Mouse (Mus musculus) E14TG2a.4 (cell line): ENCODE measurements at regions not wholly inside any gene's neighbourhood (a gene's known extent, or its start where the extent isn't known, plus 50 kb on each side); places are given as distances from the start of the nearest gene placed in this dataset.

Source experiments
- H3K27me3 ChIP-seq: 2 replicates; pipeline ENCODE4 v1.6.1; 2014; ENCODE audit warnings: low read length, control low read depth; ENCODE audit not compliant: insufficient read depth
- H3K36me3 ChIP-seq: 2 replicates; pipeline ENCODE4 v1.6.1; 2014; ENCODE audit warnings: low read length, control low read depth; ENCODE audit not compliant: insufficient read depth
- H3K4me1 ChIP-seq: replicated peaks from 2 replicates; pipeline ENCODE4 v1.6.1; 2014; ENCODE audit warnings: low read depth, low read length, control low read depth
- H3K4me3 ChIP-seq: replicated peaks from 2 replicates; pipeline ENCODE4 v1.5.1; 2014; ENCODE audit warnings: mild to moderate bottlenecking, low read length
- H3K9me3 ChIP-seq: 2 replicates; pipeline ENCODE4 v1.6.1; 2014; ENCODE audit warnings: low read length, control low read depth
- CTCF ChIP-seq: conservative IDR thresholded peaks from 2 replicates; pipeline ENCODE4 v1.5.1; 2014; ENCODE audit warnings: low read length
- NANOG ChIP-seq: IDR thresholded peaks from 2 replicates; pipeline ENCODE4 v1.6.1; 2014; ENCODE audit warnings: borderline replicate concordance, low read length, mixed read lengths
- POU5F1 ChIP-seq: IDR thresholded peaks from 2 replicates; pipeline ENCODE4 v1.6.1; 2014; ENCODE audit warnings: low read length, borderline replicate concordance

GRCm38 (mm10) chr3:80204821-80205220 lies 320.5 kb downstream of the Fam198b start:
- TF ChIP-seq NANOG (no peak), CTCF (no peak), POU5F1 (no peak)

GRCm38 (mm10) chr3:80205351-80205750 lies 321.0 kb downstream of the Fam198b start:
- no peak overlapping the region for H3K4me3 ChIP-seq
- no peaks in the 10 kb centered on the region for H3K36me3 ChIP-seq
- H3K4me1 ChIP-seq = no peaks in the 10 kb centered on the region
- TF ChIP-seq CTCF (no peak), NANOG (no peak), POU5F1 (no peak)
- no peaks in the 10 kb centered on the region for H3K27me3 ChIP-seq
- H3K9me3 ChIP-seq = no peaks in the 10 kb centered on the region

More at GRCm38 (mm10) chr3:80204821-80205220, 320.5 kb downstream of the Fam198b start:
- no peaks in the 10 kb centered on the region for H3K4me1 ChIP-seq
- H3K36me3 ChIP-seq = no peaks in the 10 kb centered on the region
- no peaks in the 10 kb centered on the region for H3K27me3 ChIP-seq
- H3K9me3 ChIP-seq = no peaks in the 10 kb centered on the region
- H3K4me3 ChIP-seq = no peak overlapping the region

GRCm38 (mm10) chr3:80207022-80207421 lies 322.7 kb downstream of the Fam198b start:
- H3K4me1 ChIP-seq = no peaks in the 10 kb centered on the region
- no peaks in the 10 kb centered on the region for H3K36me3 ChIP-seq
- no peaks in the 10 kb centered on the region for H3K27me3 ChIP-seq

GRCm38 (mm10) chr3:80208028-80208427 lies 323.7 kb downstream of the Fam198b start:
- H3K9me3 ChIP-seq = no peaks in the 10 kb centered on the region
- TF ChIP-seq CTCF (no peak), POU5F1 (no peak), NANOG (no peak)
- no peaks in the 10 kb centered on the region for H3K4me1 ChIP-seq
- no peaks in the 10 kb centered on the region for H3K27me3 ChIP-seq
- no peak overlapping the region for H3K4me3 ChIP-seq
- H3K36me3 ChIP-seq = no peaks in the 10 kb centered on the region

More at GRCm38 (mm10) chr3:80207022-80207421, 322.7 kb downstream of the Fam198b start:
- no peaks in the 10 kb centered on the region for H3K9me3 ChIP-seq
- TF ChIP-seq POU5F1 (no peak), NANOG (no peak), CTCF (no peak)
- no peak overlapping the region for H3K4me3 ChIP-seq

GRCm38 (mm10) chr3:80209596-80209995 lies 325.3 kb downstream of the Fam198b start:
- H3K4me3 ChIP-seq = no peak overlapping the region
- no peaks in the 10 kb centered on the region for H3K27me3 ChIP-seq

GRCm38 (mm10) chr3:80211323-80212109 lies 327.2 kb downstream of the Fam198b start:
- Histone ChIP-seq H3K4me1 (no peaks in the 10 kb centered on the region), H3K27me3 (no peaks in the 10 kb centered on the region), H3K4me3 (no peak overlapping the region), H3K9me3 (no peaks in the 10 kb centered on the region), H3K36me3 (no peaks in the 10 kb centered on the region)
- TF ChIP-seq NANOG = no peak
- no peak for TF ChIP-seq POU5F1
- TF ChIP-seq CTCF = no peak

More at GRCm38 (mm10) chr3:80209596-80209995, 325.3 kb downstream of the Fam198b start:
- TF ChIP-seq POU5F1 (no peak), NANOG (no peak), CTCF (no peak)
- Histone ChIP-seq H3K4me1 (no peaks in the 10 kb centered on the region), H3K9me3 (no peaks in the 10 kb centered on the region), H3K36me3 (no peaks in the 10 kb centered on the region)

- H3K27me3 ChIP-seq = no peaks in the 10 kb centered on the region
- TF ChIP-seq CTCF (no peak), POU5F1 (no peak), NANOG (no peak)
- no peaks in the 10 kb centered on the region for H3K36me3 ChIP-seq
- no peaks in the 10 kb centered on the region for H3K9me3 ChIP-seq
- no peak overlapping the region for H3K4me3 ChIP-seq
- H3K4me1 ChIP-seq = no peaks in the 10 kb centered on the region
Observed at GRCm38 (mm10) chr3:80248611-80249010, 364.3 kb downstream of the Fam198b start.

GRCm38 (mm10) chr3:80249974-80250373 lies 365.6 kb downstream of the Fam198b start:
- no peaks in the 10 kb centered on the region for H3K9me3 ChIP-seq
- TF ChIP-seq CTCF = no peak
- no peak for TF ChIP-seq POU5F1
- no peak for TF ChIP-seq NANOG
- H3K36me3 ChIP-seq = no peaks in the 10 kb centered on the region
- H3K4me1 ChIP-seq = no peaks in the 10 kb centered on the region
- no peak overlapping the region for H3K4me3 ChIP-seq
- H3K27me3 ChIP-seq = no peaks in the 10 kb centered on the region
